8 mouse cellular contexts compared by ENCODE assay signal in genomic region chr1:177382596-177383190, GRCm38 (mm10). TPM values are rescaled to one million over a fixed set of nuclear protein-coding genes. Genes with fewer than 3 reads are reported as not detected.
DNase-seq lines count a peak whose midpoint lies in the region; ATAC-seq lines count a peak whose summit lies in the region.

No protein-coding gene starts in this region.

- ATAC-seq in common myeloid progenitor, adult 5-6 weeks (replicated peaks; ENCODE audit: low read depth, poor library complexity, severe bottlenecking): peak; percentile 93
- peak; percentile 51; the same call in 1 of the 2 replicates for ATAC-seq in limb, embryonic 13.5 days (ENCODE audit: low FRiP score, low read depth)

- no peaks in the 10 kb centered on the region for H3K9me3 ChIP-seq in limb, embryonic 13.5 days

- H3K27ac ChIP-seq in limb, embryonic 13.5 days: no peak overlapping the region

- intact Hi-C loops in heart, postnatal 36 days (cut with DNase I): no loop called here

- no peaks in the 10 kb centered on the region for H3K4me1 ChIP-seq in limb, embryonic 13.5 days

- no peaks in the 10 kb centered on the region for H3K36me3 ChIP-seq in limb, embryonic 13.5 days

- 9% methylated on average over 16 of the region's 16 CpGs for WGBS in limb, embryonic 13.5 days

- H3K27me3 ChIP-seq in limb, embryonic 13.5 days: 0 out of 2 replicates have a peak, but pooled peaks cover 4% of the 10 kb centered on the region

- DNase-seq in ovary, postnatal 10 days (ENCODE audit: low spot score): peak; percentile 17
- DNase-seq in ovary, adult 18-20 months (ENCODE audit: low spot score): no peak
- DNase-seq in heart, postnatal 36 days: peak; percentile 4 to 12
- DNase-seq in spleen, postnatal 36 days (ENCODE audit: low spot score in 2 of 2): peak; percentile 18 to 23
- no peak for DNase-seq in cerebellum, postnatal 10 days
- DNase-seq in cerebellum, postnatal 36 days: no peak

- H3K4me2 ChIP-seq in limb, embryonic 13.5 days (replicated peaks): no peak overlapping the region

- no peak overlapping the region for H3K9ac ChIP-seq in limb, embryonic 13.5 days

- no peak overlapping the region for H3K4me3 ChIP-seq in limb, embryonic 13.5 days

RNA-seq across cellular contexts. Expression of gene Zbtb18, which starts 59.5 kb away (rescaled TPM):
- total RNA-seq in common myeloid progenitor, adult 5-6 weeks (2017): 44.6 and 55.6 TPM in 2 replicates
- total RNA-seq in heart, postnatal 36 days (2021): 10 to 100 TPM; 44.5 to 44.6 TPM
- 2.2 and 3.8 TPM in 2 replicates for polyA plus RNA-seq in limb, embryonic 13.5 days (2015; fragmentation: Nextera tagmentation; extraction: Ambion mirVana)

Comparison
In these comparisons a context has a peak if more than half of its experiments do, and no peak if none do; other contexts are left out.
1. DNase-seq: peak in ovary, postnatal 10 days (single experiment), heart, postnatal 36 days (2 of 2) and spleen, postnatal 36 days (2 of 2); none in ovary, adult 18-20 months (single experiment), cerebellum, postnatal 10 days (0 of 2) and cerebellum, postnatal 36 days (0 of 2).